Mouse (Mus musculus) small intestine, adult 10 weeks (tissue): Measurements from ENCODE around the gene Enpp5. TPM values are rescaled to one million over a fixed set of nuclear protein-coding genes. Genes with fewer than 3 reads are reported as not detected.

Experiments used
- polyA plus RNA-seq: library from polyadenylated mRNA; stranded (reverse); fragments of 350-450 nt; fragmentation: Illumina TruSeq; extraction: RNeasy Lipid Tissue Mini Kit (QIAGEN cat#74804); gene quantifications from one replicate; pipeline ENCODE4 v1.2.3, GENCODE M21; 2014; ENCODE audit warnings: low replicate concordance

The Enpp5 gene
- polyA plus RNA-seq = 25.7 TPM

GRCm38 (mm10) chr17:44078631-44079350 lies at the start of gene Enpp5:
Enpp5 (plus strand) TSS chr17:44078813.

GRCm38 (mm10) chr17:44105287-44106138 lies 26.9 kb downstream of the Enpp5 start, which contains the start of gene Enpp4:
Enpp4 (minus strand) TSS chr17:44105809.

Other genes with a start within 250 kb of the Enpp5 start
- 11.1 TPM for gene Enpp4, start 27.0 kb downstream of the Enpp5 start, polyA plus RNA-seq
- 357 TPM for gene Clic5, start 109.8 kb downstream of the Enpp5 start, polyA plus RNA-seq